Mouse (Mus musculus) MEL-GATA-1-ER (cell line): ENCODE measurements around the gene Tbxas1.

Experiments
- DNase-seq: peaks from one replicate; pipeline ENCODE4 v3.0.0-alpha.2; 2012; ENCODE audit warnings: low read depth; ENCODE audit errors: extremely low read depth

Gene Tbxas1

DNA sequence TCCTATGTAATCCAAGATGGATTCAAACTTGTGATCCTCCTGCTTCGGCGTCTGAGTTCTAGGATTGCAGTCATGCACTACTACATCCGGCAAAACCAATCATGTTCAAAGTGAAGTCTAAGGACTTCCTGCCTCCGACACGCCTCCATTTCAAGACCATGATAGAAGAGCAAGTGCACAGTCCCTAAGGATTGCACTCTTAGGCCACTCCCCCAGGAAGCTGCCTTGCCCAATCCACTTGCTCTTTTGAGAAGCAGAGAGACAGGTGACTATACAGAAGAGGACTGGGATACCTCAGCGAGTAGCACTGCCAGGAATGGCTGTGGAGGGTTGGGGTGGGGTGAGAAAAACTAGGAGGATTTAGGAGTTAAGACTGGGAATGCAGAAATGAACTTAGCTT, 14.0 kb downstream of the Tbxas1 start:
- no peak for DNase-seq

DNA sequence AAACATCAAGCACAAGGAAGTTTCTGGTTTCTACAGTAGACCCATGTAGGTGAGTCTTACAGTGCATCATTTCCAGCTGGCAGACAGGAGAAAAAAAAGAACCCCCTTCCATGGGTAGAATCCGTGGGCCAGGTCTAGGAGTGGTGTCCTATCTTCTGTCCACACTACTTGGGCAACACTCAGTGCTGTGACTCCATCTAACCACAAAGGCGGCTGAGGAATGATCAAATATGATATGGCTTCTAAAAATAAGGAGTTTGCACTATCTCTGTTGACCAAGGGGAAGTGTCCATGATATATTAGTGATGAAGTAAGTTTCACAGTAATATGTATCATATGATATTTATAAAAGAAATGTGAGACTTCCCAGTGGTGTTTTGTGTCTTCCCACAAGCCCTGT, 16.8 kb downstream of the Tbxas1 start:
- DNase-seq: peak; percentile 70

DNA sequence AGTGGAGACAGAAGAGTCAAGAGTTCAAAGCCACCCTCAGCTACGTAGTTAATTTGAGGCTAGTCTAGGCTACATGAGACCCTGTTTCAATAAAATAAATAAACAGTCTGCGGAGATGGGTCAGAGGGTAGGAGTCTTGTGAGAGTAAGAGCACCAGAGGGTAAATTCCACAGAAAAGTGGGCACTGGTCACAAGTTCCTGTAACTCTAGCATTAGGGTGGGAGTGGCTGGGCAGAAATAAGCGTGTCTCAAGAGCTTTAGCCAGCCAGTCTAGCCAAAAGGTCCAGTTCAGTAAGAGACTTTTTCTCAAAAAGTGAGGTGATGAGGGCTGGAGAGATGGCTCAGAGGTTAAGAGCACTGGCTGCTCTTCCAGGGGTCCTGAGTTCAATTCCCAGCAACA, 18.4 kb downstream of the Tbxas1 start:
- no peak for DNase-seq

DNA sequence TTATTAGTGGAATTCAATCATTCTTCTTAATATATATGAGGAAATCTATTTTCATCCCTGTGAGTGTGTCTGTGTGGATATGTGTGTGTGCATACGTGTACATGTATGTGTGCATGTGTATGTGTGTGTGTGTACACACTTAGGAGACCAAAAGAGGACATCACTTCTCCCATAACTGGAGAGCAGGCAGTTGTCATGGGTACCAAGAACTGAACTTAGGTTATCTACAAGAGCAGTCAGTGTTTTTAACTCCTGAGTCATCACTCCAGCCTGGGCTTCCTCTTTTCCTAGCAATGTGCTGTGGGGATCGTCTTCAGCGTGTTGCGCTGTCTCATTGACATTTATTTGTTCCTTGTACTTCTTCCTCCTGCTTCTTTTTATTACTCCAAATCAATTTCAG, 24.9 kb downstream of the Tbxas1 start:
- peak; percentile 99 for DNase-seq

DNA sequence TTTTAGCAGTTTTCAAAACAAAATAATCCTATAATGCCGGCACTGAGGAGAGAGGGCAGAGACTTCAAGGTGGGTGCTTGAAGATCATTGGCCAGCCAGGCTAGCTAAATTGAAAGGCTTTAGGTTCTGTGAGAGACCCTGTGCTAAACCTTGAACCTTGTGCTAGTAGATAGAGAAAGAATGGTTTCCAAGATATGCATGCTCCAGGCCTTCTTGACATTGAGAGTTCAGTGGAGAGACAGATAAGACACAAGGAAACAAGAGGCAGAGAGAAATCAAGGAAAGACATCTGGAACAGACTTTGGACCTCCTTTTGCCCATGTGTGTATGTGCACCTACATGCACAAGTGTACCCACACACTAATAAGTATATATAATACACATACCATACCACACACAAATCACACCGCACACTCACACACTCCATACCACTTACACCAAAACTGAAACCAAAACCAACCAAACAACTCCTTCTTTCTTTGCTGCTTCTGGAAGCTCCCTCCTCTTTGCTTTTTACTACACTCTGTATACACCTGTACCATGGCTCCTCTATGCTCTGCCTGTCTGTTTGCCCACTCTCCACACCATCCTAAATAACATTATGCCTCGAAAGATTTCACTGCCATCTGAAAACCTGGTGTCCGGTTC, 25.4 kb downstream of the Tbxas1 start:
- DNase-seq: peak; percentile 82

DNA sequence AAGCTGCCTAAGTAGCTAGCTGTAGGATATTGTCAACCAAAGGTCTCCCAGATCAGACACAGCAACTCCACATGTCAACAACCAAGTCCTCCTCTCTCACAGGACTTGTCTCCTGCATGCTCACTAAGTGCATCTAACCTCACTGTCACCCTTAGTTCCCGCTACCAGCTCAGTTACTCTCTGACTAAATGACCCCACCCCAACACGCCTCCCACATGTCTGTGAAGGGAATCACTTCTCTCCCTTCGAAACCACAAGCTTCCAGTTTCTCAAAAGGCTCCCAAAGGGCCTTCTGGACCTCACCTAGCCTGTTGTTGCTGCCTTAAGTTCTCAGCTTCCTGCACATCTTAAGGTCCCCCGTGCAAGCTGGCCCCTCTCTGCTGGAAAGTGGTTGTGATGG, 25.9 kb downstream of the Tbxas1 start:
- no peak for DNase-seq

DNA sequence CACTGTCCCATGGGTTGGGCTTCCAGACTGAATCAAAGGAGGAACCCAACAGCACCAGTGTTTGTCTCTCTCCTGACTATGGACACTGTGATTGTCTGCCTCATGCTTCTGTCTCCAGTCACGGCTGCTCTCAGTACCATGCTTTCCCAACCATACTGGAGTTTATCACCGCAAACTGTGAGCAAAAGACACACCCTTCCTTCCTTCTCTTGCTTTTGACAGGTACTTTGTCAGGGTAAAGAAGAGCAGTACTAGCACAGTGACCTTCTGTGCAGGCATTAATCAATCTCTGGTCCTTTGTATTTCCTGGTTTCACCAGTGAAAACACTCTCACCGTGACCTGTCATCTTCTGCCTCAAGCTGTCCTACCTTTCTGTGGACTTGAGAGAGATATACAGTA, 26.4 kb downstream of the Tbxas1 start:
- no peak for DNase-seq

DNA sequence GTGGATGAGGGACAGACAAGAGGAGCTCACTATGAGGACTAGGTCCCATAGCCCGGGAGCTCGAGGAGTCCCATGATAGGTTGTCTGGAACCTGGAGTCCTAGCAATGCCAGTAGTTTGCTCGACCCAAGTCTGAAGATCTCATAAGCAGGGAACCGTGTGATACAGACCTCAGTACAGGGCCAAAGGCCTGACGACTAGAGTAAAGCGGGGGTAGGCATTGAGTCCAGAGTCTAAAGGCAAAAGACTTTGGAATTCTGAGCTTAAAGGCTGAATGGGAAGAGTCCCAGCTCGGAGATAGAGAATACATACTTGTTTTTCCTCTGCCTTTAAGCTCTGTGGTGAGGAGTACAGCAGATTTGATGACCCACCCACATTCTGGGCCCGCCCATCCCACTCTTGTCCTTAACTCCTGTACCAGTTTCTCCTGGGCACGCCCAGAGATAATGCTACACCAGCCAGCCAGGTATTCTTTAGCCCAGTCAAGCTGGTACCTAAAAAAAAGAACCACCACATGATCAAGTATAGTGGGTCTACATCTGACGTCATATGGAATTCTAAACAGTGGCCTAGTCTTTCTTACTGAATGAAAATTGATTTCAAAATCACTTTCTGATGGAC, 27.7 kb downstream of the Tbxas1 start:
- no peak for DNase-seq

DNA sequence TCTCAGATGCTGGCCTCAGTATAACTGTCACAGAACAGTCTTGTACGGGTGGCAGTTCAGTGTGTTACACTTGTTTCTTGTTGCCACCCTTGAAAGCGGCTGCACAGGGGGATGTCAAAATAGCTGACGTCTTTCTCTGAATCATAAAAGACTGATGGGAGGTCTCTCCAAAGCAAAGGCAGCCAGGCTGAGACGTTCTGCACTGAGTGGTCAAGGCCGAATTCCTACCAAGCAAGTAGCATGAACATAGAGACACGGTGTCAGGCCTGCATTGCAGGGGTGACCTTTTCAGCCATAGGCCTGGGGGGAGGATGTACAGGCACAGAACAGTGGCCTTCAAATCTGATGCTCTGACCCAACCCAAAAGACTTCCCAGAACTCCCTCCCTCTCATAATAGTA, 30.8 kb downstream of the Tbxas1 start:
- DNase-seq: no peak

DNA sequence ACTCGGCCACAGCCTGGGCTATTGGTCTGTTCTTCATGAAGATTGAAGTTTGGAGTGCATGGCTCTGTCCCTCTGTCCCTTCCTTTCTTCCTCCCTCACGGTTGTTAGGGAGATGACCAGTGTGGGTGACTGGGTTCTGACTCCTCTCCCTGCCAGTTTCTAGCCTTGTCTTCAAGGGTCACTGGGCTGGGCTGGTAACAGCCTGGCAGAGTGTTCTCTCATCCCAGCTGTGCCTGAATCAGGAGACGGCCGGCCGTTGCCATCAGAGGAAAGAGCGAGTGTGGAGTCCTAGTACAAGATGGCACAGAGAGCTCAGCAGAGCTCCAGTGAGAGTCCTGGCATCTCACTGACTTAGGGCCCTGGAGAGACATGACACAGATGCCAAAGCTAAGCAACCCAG, 33.2 kb downstream of the Tbxas1 start:
- no peak for DNase-seq

DNA sequence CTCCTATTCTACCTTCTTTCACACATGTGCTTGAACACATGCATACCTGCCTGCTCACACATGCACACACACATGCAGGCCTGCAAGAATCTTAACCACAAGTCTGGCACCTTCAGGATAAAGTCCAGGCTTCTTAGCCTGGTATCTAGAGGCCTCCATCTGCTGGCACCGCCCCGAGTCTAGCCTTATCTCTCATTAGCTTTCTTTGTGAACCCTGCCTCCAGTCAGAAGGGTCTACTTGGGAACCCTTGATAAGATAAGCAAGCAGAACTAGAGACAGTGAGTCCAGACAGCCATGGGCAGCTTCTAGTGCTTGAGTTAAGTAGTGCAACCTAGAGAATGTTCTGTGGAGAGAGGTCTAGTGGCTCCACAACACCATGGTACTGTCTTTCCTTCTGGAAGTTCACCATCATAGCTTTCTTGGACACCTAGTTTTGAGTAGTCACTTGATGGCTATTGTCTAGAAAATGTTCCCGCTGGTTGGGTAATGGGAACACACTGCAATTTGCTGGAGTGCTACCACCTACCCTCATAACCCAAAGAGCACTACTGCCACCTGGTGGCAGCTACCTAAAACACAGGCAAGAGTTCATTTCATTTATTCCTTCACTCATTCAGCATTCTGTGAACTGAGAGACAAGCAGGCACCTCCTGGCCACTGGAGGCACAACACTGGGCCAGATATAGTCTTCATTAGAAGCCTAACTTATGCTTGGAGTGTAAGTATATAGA, 35.8 kb downstream of the Tbxas1 start:
- peak; percentile 98 for DNase-seq

DNA sequence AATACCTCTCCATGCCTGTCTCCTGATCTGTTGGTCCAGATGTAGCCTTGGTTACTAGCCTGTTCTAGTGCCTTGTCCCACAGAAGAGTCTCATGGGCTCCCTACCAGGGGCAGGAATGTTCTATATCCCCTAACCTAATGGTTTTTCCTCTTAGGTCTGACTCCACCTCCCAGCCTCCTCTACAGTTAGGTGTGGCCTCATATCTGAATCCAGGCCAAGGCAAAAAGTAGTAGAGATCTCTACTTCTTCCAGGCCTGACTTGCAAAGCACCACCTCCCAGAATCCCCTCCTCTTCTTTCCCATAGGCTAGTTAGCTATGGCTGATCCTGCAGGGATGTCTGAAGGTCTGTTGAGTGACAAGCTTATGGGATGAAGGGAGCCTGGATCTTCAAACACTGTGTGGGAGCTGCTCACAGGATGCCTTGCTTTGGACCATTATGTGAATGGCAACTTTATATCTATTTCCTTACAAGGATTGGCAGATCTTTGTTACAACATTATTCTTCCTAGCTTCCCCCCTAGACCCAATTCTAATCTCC, 37.0 kb downstream of the Tbxas1 start:
- DNase-seq: no peak

DNA sequence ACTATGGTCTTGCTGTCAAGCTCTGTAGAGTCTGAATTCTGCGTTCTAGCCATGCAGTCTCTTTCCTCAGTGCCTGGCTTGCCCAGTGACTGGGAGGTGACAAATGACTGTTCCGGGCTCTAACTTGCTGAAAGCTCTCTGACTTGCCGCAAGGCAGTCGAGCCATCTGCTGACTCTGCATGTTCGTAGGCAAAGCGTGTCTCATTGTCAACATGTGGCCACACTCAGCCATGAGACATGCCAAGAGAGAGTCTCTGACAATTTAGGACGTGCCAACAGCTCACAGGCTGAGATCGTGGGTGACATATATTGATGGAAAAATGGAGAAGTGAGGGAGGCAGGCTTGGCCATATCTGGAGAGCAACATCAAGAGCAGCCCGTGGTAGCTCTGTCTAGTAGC, 37.6 kb downstream of the Tbxas1 start:
- DNase-seq: no peak

DNA sequence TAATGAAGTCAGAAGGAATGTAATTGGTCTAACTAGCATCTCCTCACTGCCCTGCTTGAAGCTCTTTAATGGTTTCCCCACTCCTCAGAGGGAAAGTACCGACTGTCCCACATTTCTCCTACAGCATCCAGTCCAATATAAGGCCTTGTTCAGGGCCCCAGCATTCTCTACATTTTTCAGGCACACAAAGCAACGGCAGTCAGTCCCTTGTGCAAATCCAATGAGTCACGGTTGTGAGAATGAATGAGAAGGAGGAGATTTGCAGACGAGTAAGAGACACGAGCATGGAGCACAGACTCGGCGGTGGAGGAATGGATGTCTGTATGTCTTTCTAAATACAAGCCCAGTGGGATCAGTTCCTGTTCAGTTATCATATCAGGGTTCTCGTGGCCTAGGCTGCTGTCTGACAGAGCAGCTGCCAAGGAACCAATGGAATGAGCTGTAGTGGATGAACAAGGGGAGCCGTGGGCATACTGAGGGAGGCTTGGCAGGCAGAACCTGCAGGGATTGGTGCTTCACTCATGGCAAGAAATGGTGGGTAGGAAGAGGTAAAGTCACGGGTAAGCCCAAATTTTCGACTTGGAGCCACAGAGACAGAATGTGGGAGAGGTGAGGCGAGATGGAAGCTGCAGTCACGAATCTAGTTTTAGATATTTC, 38.3 kb downstream of the Tbxas1 start:
- DNase-seq: no peak

DNA sequence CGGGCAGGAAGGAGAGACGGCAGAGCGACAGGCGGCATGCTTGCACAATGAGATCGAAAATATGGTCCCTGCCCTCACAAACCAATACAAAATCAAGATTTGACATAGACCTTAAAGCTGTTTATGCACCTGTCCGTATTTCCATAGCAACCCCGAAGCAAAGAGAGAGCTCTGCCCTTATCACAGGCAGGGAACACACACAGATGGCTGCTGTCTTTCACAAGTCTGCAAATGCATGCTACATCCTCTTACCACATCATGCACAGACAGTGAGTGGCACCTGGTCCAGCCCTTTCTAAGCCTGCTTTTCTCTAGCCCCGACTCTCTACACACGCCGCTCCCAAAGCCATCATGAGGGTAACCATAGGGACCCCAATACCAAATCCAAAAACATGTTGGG, 39.0 kb downstream of the Tbxas1 start:
- DNase-seq: no peak

DNA sequence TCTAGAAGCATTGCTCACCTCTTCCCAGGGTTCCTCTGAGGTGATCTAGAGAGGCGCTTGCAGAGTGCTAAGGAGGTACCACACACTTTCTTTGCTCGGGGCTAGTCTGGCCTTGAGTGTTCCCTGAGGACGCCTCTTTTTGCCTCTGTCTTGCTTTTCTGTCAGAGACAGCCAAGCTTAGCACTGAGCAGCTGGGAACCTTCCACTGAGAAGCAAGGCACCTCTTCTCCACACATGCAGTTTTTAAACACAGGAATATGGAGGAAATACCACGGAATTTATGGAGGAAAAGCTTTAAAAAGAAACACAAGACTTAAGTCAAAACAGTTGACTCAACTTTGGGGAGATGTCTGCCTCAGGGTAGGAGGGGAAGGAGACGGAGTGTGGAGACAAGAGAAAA, 40.6 kb downstream of the Tbxas1 start:
- DNase-seq: no peak

DNA sequence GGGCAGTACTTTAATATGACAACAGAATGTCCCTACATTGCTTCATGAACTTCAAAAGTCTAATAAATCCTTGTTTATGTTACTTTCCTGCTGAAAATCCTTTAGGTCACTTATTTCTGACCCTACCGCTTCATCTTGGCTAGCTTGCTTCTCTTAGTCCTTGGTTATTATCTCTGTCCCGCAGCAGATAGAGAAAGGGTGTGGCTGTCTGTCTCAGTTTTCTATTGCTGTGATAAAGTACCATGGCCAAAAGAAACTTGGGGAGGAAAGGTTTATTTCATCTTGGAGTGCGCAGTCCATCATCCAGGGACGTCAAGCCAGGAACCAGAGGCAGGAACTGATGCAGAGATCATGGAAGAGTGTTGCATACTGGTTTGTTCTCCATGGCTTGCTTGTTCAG, 41.4 kb downstream of the Tbxas1 start:
- no peak for DNase-seq

DNA sequence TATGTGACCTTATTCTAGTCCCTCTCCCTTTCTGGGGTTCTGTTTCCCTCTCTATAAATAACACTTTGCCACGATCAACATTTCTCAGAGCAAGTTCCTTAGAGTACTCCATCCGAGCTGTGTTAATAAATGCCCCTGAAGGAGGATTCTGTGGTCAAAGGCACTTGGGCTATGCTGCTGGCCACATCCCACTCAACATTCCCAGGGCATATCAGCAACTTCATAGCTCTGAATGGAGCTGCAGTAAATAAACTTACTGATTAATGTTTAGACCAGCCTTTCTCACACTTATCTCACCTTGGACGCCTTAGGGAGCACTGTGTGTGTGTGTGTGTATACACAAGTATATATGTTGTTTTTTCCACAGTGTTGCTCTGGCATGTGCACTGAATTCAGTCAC, 42.2 kb downstream of the Tbxas1 start:
- no peak for DNase-seq

DNA sequence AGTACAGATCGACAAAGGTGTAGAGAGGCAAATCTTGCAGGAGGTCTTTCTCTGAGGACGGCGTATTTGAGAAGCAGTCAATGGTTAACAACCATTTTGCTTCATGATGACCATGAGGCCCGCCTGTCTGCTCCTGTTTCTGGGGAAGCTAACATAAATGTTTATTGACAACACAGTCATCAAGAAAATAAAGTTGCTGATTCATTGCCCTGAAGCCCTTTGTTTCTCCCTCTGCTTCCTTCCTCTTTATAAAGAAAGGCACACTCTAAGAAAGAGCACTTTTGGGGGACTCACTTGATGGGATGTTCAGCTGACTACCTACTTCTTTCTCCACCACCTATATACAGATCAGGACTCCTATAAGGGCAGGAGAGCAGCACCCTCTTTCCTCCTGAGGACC, 43.5 kb downstream of the Tbxas1 start:
- DNase-seq: no peak

DNA sequence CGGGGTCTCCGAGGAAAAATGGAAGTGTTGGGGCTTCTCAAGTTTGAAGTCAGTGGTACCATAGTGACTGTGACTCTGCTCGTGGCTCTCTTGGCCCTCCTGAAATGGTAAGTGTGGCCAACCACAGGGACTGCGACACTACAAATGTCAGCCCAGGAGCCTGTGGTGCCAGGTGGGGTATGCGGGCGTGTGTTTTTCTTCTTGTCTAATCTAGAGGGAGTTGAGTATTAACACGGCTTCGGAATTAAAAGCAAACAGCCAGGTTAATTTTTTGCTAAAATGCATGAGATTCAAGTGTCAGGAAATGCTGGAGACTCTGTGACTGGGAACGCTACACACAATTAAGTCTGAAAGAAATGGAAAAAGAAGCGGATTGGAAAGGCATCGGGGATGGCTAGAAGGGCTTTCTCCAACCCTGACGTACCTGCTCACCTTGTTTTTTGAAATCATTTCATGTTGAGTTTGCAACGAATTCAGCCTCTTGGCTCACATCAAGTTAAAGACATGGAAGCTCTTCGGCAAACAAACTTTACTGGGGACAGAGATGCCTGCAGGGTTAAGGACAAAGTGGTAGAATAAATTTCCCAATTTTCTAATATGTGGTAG, 44.0 kb downstream of the Tbxas1 start:
- DNase-seq: no peak

DNA sequence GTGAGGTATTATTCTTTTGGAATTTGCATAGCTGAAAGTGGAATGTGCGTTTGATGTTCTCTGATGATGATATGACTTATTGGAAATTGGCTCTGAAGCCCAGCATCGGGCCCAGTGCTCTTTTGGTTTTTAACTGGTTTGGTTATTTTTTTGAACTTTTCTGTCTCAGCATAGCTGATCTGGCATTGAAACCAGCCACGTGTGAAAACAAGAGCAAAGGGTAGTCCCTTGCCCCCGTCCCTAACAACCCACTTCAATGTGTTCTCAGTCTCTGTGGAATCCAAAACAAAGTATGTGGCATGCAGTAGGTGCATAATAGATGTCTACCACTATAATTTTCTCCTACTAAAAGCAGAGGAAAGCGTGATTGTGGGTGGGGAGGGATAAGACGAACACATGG, 44.9 kb downstream of the Tbxas1 start:
- DNase-seq: no peak
